Mouse (Mus musculus): ENCODE results near the gene Krt12.

GRCm38 (mm10) chr11:99398084-99398483 lies 24.0 kb downstream of the Krt12 start:
- TF ChIP-seq CTCF (IDR thresholded peaks at IDR 0.05; ENCODE audit: borderline replicate concordance, insufficient read depth, low read length) (no peak), POLR2A (IDR thresholded peaks at IDR 0.05; ENCODE audit: low read depth, low read length) (no peak)

Data from embryonic fibroblast, embryonic 13.5 days (primary cell).